Mouse (Mus musculus) adrenal gland, postnatal 10 days (tissue): ENCODE measurements around the gene Olfr1358. TPM values are rescaled to one million over a fixed set of nuclear protein-coding genes. Genes with fewer than 3 reads are reported as not detected.

Source experiments
- DNase-seq: peaks from one replicate; pipeline ENCODE4 v3.0.0; 2021; ENCODE audit warnings: mixed read lengths
- microRNA-seq: library from miRNA; unstranded; fragments of <30 nt; microRNA quantifications from one replicate; pipeline ENCODE4 v1.2.0, GENCODE M21; 2021
- total RNA-seq, 2 experiments: library from RNA; stranded (reverse); gene quantifications; 2 replicates each; pipeline ENCODE4 v1.2.3; 2021

Gene Olfr1358
- total RNA-seq, 2 experiments from 2014 or later = not detected

DNA sequence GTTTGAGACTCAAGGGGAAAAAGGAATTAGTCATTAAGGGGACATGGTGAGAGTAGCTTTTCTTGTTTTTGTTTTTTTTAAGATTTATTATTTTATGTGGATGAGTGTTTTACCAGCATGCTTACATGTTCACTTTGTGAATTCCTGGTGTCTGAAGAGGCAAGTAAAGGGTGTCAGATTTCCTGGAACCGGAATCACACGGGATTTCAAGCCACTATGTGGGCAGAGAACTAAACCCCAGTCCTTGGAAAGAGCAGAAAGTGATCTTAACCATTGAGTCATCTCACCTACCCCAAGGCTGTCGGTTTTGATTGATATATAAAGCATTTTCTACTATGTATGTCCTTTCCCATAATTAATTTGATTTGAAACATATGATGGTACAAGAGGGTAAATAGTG, 52.5 kb downstream of the Olfr1358 start:
- no peak for DNase-seq

Small RNA genes within 50 kb of the gene (microRNA-seq; reads per million reads assigned to microRNA genes)
- not detected for gene Gm27541

Other genes with a start within 250 kb of the Olfr1358 start
- 100 to 1,000 TPM; 327 to 351 TPM for gene Agpat3, start 164.9 kb upstream of the Olfr1358 start, total RNA-seq
- gene Rrp1, start 104.4 kb upstream of the Olfr1358 start, total RNA-seq = 100 to 1,000 TPM; 186 to 194 TPM
- gene Cstb, start 91.8 kb upstream of the Olfr1358 start, total RNA-seq = 100 to 1,000 TPM; 130 to 150 TPM
- 10 to 100 TPM; 26.7 to 27.5 TPM for gene Pdxk, start 52.5 kb upstream of the Olfr1358 start, total RNA-seq
- gene Ilvbl, start 56.9 kb downstream of the Olfr1358 start, total RNA-seq = 10 to 100 TPM; 54.0 to 55.1 TPM
- gene Syde1, start 74.5 kb downstream of the Olfr1358 start, total RNA-seq = 10 to 100 TPM; 27.3 to 29.2 TPM
- not detected for gene Olfr1357, start 100.6 kb downstream of the Olfr1358 start, total RNA-seq
- not detected for gene Casp14, start 200.9 kb downstream of the Olfr1358 start, total RNA-seq
- not detected for gene Ccdc105, start 235.6 kb downstream of the Olfr1358 start, total RNA-seq